Mouse (Mus musculus): ENCODE data around the gene Josd2. TPM values are rescaled to one million over a fixed set of nuclear protein-coding genes. Genes with fewer than 3 reads are reported as not detected.

The Josd2 gene
- polyA plus RNA-seq, 1 experiment from 2014 or later: 128 TPM

- 0 out of 2 replicates have a peak, but pooled peaks have one; percentile 7 for ATAC-seq (ENCODE audit: insufficient number of reproducible peaks, insufficient read depth, low FRiP score, low read depth)
- no peak overlapping the region for H3K4me2 ChIP-seq (ENCODE audit: low read length)
- 34% methylated on average over 13 of the region's 13 CpGs for WGBS
- peak overlapping the region; percentile 2 to 55; a peak in 3 of 4 replicates for H3K27ac ChIP-seq (replicated peaks in 1 of 2; ENCODE audit: control insufficient read depth in 1 of 2, insufficient read depth in 1 of 2, low read depth in 2 of 2, low read length in 2 of 2)
- H3K9ac ChIP-seq (ENCODE audit: low read length): no peak overlapping the region
- H3K27me3 ChIP-seq (ENCODE audit: control insufficient read depth, insufficient read depth, low read length): no peaks in the 10 kb centered on the region
- H3K36me3 ChIP-seq (ENCODE audit: control insufficient read depth, insufficient read depth, low read length): peaks cover 60% of the 10 kb centered on the region
- H3K4me1 ChIP-seq (ENCODE audit: control insufficient read depth in 2 of 2, insufficient read depth in 2 of 2, low read length in 2 of 2): peaks cover 2 to 18% of the 10 kb centered on the region in 2 experiments; a peak in 2 of 4 replicates
- no peak overlapping the region for H3K4me3 ChIP-seq (ENCODE audit: control insufficient read depth in 1 of 2, insufficient read depth in 1 of 2, low read depth in 1 of 2, low read length in 2 of 2)
- H3K9me3 ChIP-seq (ENCODE audit: control insufficient read depth, low read length): no peaks in the 10 kb centered on the region
Measured at GRCm38 (mm10) chr7:44486927-44487575, 19.3 kb downstream of the Josd2 start.

- H3K4me2 ChIP-seq (ENCODE audit: low read length): no peak overlapping the region
- H3K36me3 ChIP-seq (ENCODE audit: control insufficient read depth, insufficient read depth, low read length): peaks cover 69% of the 10 kb centered on the region
- H3K4me3 ChIP-seq (ENCODE audit: control insufficient read depth in 1 of 2, insufficient read depth in 1 of 2, low read depth in 1 of 2, low read length in 2 of 2): no peak overlapping the region
- whole genome bisulfite sequencing: 81% methylated on average over 7 of the region's 7 CpGs
- H3K4me1 ChIP-seq (ENCODE audit: control insufficient read depth in 2 of 2, insufficient read depth in 2 of 2, low read length in 2 of 2): peaks cover 2 to 12% of the 10 kb centered on the region in 2 experiments; a peak in 1 of 4 replicates
- no peak overlapping the region for H3K27ac ChIP-seq (replicated peaks in 1 of 2; ENCODE audit: control insufficient read depth in 1 of 2, insufficient read depth in 1 of 2, low read depth in 2 of 2, low read length in 2 of 2)
- H3K9me3 ChIP-seq (ENCODE audit: control insufficient read depth, low read length): no peaks in the 10 kb centered on the region
- no peak for ATAC-seq (ENCODE audit: insufficient number of reproducible peaks, insufficient read depth, low FRiP score, low read depth)
- H3K27me3 ChIP-seq (ENCODE audit: control insufficient read depth, insufficient read depth, low read length): no peaks in the 10 kb centered on the region
- no peak overlapping the region for H3K9ac ChIP-seq (ENCODE audit: low read length)
Measured at GRCm38 (mm10) chr7:44487936-44488335, 20.2 kb downstream of the Josd2 start.

GRCm38 (mm10) chr7:44488545-44488944 is 20.8 kb downstream of the Josd2 start:
- H3K36me3 ChIP-seq (ENCODE audit: control insufficient read depth, insufficient read depth, low read length): peaks cover 75% of the 10 kb centered on the region
- WGBS: 88% methylated on average over 8 of the region's 8 CpGs

GRCm38 (mm10) chr7:44490281-44490680 is 22.5 kb downstream of the Josd2 start:
- ATAC-seq (ENCODE audit: insufficient number of reproducible peaks, insufficient read depth, low FRiP score, low read depth): no peak
- Histone ChIP-seq H3K36me3 (ENCODE audit: control insufficient read depth, insufficient read depth, low read length) (peaks cover 69% of the 10 kb centered on the region), H3K4me3 (ENCODE audit: control insufficient read depth in 1 of 2, insufficient read depth in 1 of 2, low read depth in 1 of 2, low read length in 2 of 2) (no peak overlapping the region), H3K9ac (ENCODE audit: low read length) (no peak overlapping the region), H3K27me3 (ENCODE audit: control insufficient read depth, insufficient read depth, low read length) (no peaks in the 10 kb centered on the region), H3K9me3 (ENCODE audit: control insufficient read depth, low read length) (no peaks in the 10 kb centered on the region), H3K4me2 (ENCODE audit: low read length) (no peak overlapping the region), H3K27ac (replicated peaks in 1 of 2; ENCODE audit: control insufficient read depth in 1 of 2, insufficient read depth in 1 of 2, low read depth in 2 of 2, low read length in 2 of 2) (no peak overlapping the region), H3K4me1 (ENCODE audit: control insufficient read depth in 2 of 2, insufficient read depth in 2 of 2, low read length in 2 of 2) (peaks cover 5 to 13% of the 10 kb centered on the region in 2 experiments)
- WGBS: 71% methylated on average over 4 of the region's 4 CpGs

More at GRCm38 (mm10) chr7:44488545-44488944, 20.8 kb downstream of the Josd2 start:
- Histone ChIP-seq H3K27me3 (ENCODE audit: control insufficient read depth, insufficient read depth, low read length) (no peaks in the 10 kb centered on the region), H3K9me3 (ENCODE audit: control insufficient read depth, low read length) (no peaks in the 10 kb centered on the region), H3K4me1 (ENCODE audit: control insufficient read depth in 2 of 2, insufficient read depth in 2 of 2, low read length in 2 of 2) (peaks cover 2 to 12% of the 10 kb centered on the region in 2 experiments; a peak in 1 of 4 replicates), H3K4me3 (ENCODE audit: control insufficient read depth in 1 of 2, insufficient read depth in 1 of 2, low read depth in 1 of 2, low read length in 2 of 2) (no peak overlapping the region), H3K9ac (ENCODE audit: low read length) (no peak overlapping the region), H3K4me2 (ENCODE audit: low read length) (no peak overlapping the region), H3K27ac (replicated peaks in 1 of 2; ENCODE audit: control insufficient read depth in 1 of 2, insufficient read depth in 1 of 2, low read depth in 2 of 2, low read length in 2 of 2) (no peak overlapping the region)
- ATAC-seq (ENCODE audit: insufficient number of reproducible peaks, insufficient read depth, low FRiP score, low read depth): no peak

GRCm38 (mm10) chr7:44491391-44491790 is 23.6 kb downstream of the Josd2 start:
- Histone ChIP-seq H3K36me3 (ENCODE audit: control insufficient read depth, insufficient read depth, low read length) (peaks cover 60% of the 10 kb centered on the region), H3K27ac (replicated peaks in 1 of 2; ENCODE audit: control insufficient read depth in 1 of 2, insufficient read depth in 1 of 2, low read depth in 2 of 2, low read length in 2 of 2) (no peak overlapping the region), H3K9me3 (ENCODE audit: control insufficient read depth, low read length) (no peaks in the 10 kb centered on the region), H3K4me2 (ENCODE audit: low read length) (no peak overlapping the region), H3K27me3 (ENCODE audit: control insufficient read depth, insufficient read depth, low read length) (no peaks in the 10 kb centered on the region), H3K4me3 (ENCODE audit: control insufficient read depth in 1 of 2, insufficient read depth in 1 of 2, low read depth in 1 of 2, low read length in 2 of 2) (no peak overlapping the region), H3K4me1 (ENCODE audit: control insufficient read depth in 2 of 2, insufficient read depth in 2 of 2, low read length in 2 of 2) (peaks cover 9 to 18% of the 10 kb centered on the region in 2 experiments), H3K9ac (ENCODE audit: low read length) (no peak overlapping the region)
- 94% methylated on average over 5 of the region's 5 CpGs for WGBS
- no peak for ATAC-seq (ENCODE audit: insufficient number of reproducible peaks, insufficient read depth, low FRiP score, low read depth)

GRCm38 (mm10) chr7:44492166-44492826 is 24.5 kb downstream of the Josd2 start:
- H3K9ac ChIP-seq (ENCODE audit: low read length): no peak overlapping the region
- H3K4me2 ChIP-seq (ENCODE audit: low read length): no peak overlapping the region
- no peak overlapping the region for H3K4me3 ChIP-seq (ENCODE audit: control insufficient read depth in 1 of 2, insufficient read depth in 1 of 2, low read depth in 1 of 2, low read length in 2 of 2)
- H3K4me1 ChIP-seq (ENCODE audit: control insufficient read depth in 2 of 2, insufficient read depth in 2 of 2, low read length in 2 of 2): peaks cover 9 to 13% of the 10 kb centered on the region in 2 experiments
- peaks cover 60% of the 10 kb centered on the region for H3K36me3 ChIP-seq (ENCODE audit: control insufficient read depth, insufficient read depth, low read length)
- no peak overlapping the region for H3K27ac ChIP-seq (replicated peaks in 1 of 2; ENCODE audit: control insufficient read depth in 1 of 2, insufficient read depth in 1 of 2, low read depth in 2 of 2, low read length in 2 of 2)
- no peaks in the 10 kb centered on the region for H3K27me3 ChIP-seq (ENCODE audit: control insufficient read depth, insufficient read depth, low read length)
- 93% methylated on average over 21 of the region's 21 CpGs for WGBS
- no peaks in the 10 kb centered on the region for H3K9me3 ChIP-seq (ENCODE audit: control insufficient read depth, low read length)
- no peak for ATAC-seq (ENCODE audit: insufficient number of reproducible peaks, insufficient read depth, low FRiP score, low read depth)

GRCm38 (mm10) chr7:44494681-44495080 is 26.9 kb downstream of the Josd2 start:
- no peaks in the 10 kb centered on the region for H3K9me3 ChIP-seq (ENCODE audit: control insufficient read depth, low read length)
- no peak overlapping the region for H3K4me2 ChIP-seq (ENCODE audit: low read length)
- 87% methylated on average over 12 of the region's 12 CpGs for WGBS
- peaks cover 9 to 13% of the 10 kb centered on the region in 2 experiments for H3K4me1 ChIP-seq (ENCODE audit: control insufficient read depth in 2 of 2, insufficient read depth in 2 of 2, low read length in 2 of 2)
- no peak overlapping the region for H3K4me3 ChIP-seq (ENCODE audit: control insufficient read depth in 1 of 2, insufficient read depth in 1 of 2, low read depth in 1 of 2, low read length in 2 of 2)
- H3K36me3 ChIP-seq (ENCODE audit: control insufficient read depth, insufficient read depth, low read length): peaks cover 46% of the 10 kb centered on the region
- no peak for ATAC-seq (ENCODE audit: insufficient number of reproducible peaks, insufficient read depth, low FRiP score, low read depth)
- no peak overlapping the region for H3K9ac ChIP-seq (ENCODE audit: low read length)
- no peak overlapping the region for H3K27ac ChIP-seq (replicated peaks in 1 of 2; ENCODE audit: control insufficient read depth in 1 of 2, insufficient read depth in 1 of 2, low read depth in 2 of 2, low read length in 2 of 2)
- 0 out of 2 replicates have a peak, but pooled peaks cover 4% of the 10 kb centered on the region for H3K27me3 ChIP-seq (ENCODE audit: control insufficient read depth, insufficient read depth, low read length)
